Mouse (Mus musculus) lung, postnatal 0 days (tissue): ENCODE results near the gene Vmn2r98.
"Not testable (repeated sequence)": the region's sequence is repeated elsewhere in the genome, so short reads cannot be mapped to it uniquely, and the experiment has no call there.

Experiments
- CTCF ChIP-seq: IDR thresholded peaks from 2 replicates; pipeline ENCODE4 v1.5.1; 2016; ENCODE audit warnings: antibody characterized with exemption, mild to moderate bottlenecking
- EP300 ChIP-seq: IDR thresholded peaks from 2 replicates; pipeline ENCODE4 v1.6.1; 2016; ENCODE audit warnings: antibody characterized with exemption, mild to moderate bottlenecking, control low read depth

DNA sequence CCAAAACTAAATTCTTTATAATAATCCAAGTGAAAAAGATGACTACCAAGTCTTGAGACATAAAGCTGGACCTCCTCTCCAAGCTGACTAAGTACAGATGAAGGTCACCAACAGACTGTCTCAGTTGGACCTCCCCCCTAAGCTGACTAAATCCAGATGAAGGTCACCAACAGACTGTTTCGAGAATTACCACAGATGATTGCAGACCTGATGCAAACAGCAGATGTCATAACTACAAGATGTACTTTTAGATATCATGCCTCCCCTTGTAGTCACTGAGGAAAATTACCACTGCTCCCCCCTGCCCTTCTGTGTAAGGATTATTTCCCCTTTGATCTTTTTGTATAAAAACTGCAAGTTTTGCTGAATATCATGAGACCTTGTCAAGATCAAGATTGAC is 21.8 kb upstream of the Vmn2r98 start:
- not testable (repeated sequence) for TF ChIP-seq CTCF, EP300
